Mouse (Mus musculus) right cerebral cortex, adult 2 months (tissue): Measurements from ENCODE around the gene Dst.

Experiments used
- DNase-seq, 2 experiments: peaks; one replicate each; pipeline ENCODE4 v3.0.0; 2021 to 2022; ENCODE audit warnings: low spot score in 2 of 2

Gene Dst

DNA sequence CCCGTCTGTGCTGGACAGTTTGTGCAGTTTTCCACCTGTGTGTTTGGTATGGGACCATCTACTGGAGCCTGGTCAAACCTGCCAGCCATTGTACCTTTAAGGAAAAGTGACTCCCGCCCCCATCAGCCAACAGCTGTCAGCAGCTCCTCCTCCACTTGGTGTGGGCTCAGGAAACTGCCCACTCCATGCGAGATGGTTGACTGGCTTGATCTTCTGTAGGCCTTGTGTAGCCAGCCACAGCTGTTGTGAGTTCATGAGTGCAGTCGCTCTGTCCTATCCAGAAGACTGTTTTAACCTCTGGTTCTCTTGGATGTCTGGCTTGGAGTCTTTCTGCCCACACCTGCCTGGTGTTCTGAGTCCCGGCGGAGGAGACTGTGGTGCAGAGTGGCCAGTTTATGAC lies 117.9 kb downstream of the Dst start:
- DNase-seq, result no peak

GRCm38 (mm10) chr1:34028722-34029121 lies 120.7 kb downstream of the Dst start:
- DNase-seq, result no peak

DNA sequence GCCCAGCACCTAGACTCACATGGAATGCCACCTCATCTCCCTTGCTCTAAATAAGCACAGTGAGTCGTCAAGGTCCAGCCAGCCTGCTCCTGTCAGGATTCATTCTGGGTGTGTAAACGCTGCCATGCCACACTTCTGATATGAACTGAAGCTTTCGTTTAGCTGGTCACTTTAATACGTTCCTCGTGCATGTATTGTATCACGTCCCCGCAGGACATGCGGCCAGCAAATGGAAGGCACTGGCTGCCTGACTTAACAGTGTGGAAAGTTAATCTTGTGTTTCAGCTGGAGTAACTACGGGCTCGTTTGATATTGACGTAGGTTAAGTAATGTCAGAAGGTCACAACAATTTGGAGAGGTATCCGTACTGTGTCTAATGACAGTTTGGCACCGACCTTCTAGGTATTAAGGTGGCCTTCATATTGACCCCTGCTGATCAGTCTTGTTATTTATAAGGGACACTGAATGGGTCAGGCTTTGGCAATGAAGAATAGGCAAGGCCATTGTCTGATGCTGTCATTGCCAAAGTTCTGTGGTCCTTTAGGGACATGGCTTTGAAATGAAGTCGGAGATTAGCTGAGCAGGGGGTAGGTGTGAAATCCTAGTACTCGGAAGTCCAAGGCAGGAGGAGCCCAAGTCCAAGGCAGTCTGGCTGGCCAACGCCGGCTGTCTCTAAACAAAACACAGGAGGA lies 122.5 kb downstream of the Dst start:
- no peak for DNase-seq

DNA sequence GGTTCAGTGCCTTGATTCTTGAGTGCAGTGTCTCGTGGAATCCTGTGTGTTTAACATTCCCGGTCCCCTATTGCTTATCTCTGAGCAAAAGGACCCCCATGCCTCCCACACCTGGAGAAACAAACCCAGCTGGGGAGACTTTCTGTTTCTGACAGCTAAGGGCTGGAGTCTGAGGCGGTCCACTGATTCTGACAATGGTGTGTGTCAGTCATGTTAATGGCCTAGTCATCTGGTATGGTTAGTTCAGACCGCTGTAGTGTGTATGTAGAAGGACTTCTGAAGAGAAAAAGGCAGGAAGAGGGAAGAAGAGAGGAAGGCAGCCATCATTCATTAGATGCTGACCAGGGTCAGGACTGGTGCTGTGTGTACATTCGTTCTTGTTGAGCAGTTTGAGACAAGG lies 125.0 kb downstream of the Dst start:
- DNase-seq, result no peak

DNA sequence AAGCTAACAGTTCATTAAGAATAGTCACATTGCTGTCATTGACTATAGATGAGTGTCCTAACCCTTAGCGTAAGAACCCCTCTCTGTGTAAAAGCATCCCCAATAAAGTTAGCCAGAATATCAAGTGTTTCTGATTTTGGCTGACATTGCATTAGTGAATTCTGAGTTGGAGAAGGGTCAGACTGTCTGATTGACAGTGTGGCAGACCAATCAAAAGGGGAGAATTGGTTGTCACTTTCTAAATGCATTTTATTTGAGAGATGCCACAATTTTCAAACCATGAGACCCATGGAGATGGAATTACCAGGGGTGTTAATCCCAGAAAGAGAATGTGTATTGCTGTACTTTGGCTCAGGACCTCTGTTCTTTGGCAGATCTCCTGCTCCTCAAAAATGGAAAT lies 125.5 kb downstream of the Dst start:
- DNase-seq, result no peak

DNA sequence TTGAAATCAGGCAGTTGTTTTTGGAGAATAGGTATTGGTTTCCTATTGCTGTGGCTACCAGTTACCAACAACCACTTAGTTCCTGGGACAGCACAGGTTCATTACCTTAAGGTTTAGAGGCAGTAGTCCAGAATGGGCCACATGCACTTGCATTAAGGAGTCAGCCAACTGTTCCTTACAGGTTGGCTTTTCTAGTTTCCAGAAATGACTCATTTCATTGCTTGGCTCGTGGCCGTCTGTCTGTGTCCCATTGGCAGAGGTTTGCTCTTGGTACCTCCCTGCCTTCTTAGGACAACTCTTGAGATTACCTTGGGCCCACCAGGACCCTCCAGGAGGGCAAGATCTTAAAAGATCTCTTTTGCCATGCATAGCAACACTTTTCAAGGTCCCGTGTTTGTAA lies 125.9 kb downstream of the Dst start:
- no peak for DNase-seq

- DNase-seq, result no peak
These were observed 128.1 kb downstream of the Dst start for GRCm38 (mm10) chr1:34036111-34036510.

DNA sequence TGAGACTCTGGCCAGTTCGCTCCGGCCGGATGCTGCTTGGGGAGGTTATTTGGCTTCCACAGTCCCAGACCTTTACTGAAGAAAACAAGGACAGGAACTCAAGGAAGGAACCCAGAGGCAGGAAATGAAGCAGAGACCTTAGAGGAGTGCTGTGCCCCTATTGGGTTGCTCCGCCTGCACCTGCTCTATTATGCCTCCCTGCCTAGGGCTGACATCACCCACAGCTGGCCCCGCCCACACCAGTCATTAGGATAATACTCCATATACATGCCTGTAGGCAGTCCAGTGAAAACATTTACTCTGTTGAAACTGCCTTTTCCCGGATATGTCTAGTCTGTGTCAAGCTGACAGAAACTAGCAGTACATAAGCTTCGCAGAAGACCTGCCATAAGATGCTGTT lies 130.5 kb downstream of the Dst start:
- DNase-seq, result no peak

DNA sequence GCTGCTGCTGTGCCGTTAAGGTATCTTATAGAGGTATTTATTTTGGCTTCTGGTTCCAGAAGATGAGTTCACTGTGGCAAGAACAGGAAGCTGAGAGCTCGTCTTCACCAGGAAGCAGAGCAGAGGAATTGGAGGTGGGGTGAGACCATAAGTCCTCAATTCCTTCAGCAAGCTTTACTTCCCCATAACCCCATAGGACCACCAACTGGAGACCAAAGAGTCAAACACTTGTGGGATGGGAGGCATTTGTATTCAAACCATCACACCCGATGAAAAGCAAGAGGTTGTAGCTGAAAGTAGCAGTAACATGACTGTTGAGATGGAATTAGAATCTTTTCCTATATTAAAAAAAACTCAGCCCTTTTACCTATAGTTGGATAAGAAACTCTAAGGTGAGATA lies 132.0 kb downstream of the Dst start:
- DNase-seq, result no peak

DNA sequence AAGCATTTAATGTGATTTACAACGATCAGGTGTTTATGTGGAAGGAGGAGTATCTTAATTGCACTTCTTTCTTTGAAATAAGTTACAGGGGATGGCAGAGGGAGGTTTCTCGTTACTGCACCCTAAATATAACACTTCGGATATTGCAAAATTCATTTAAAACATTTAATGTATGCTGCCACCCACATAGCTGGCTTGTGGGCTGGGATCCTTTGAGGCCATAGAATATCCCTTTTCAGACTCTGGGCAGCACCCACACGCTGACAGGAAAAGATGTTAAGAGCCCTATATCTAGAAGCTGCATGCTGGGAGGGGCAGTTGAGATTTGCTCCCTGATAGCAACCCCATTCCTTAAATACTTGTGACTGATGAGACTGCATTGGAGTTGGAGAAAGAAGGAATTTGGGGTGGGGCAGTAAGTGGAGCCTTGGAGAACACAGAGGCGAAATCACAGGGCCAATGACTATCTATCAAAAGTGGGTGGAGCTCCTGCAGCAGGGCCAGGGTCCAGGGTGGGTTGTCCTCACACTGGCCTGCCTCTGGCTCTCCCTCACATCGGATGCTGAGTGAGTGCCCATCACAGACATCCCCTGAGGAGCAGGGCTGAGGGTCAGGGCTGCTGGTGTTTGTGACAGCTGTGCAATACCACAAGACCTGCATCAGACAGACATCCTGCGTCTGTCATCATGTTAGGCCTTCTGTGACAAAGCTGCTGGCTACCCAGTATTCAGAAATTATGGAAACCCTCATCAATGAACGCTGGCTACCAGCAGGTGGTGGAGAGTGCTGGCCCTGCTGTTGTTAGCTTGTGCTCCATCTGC lies 133.1 kb downstream of the Dst start:
- peak in 1 of 2 experiments; percentile 59 for DNase-seq

DNA sequence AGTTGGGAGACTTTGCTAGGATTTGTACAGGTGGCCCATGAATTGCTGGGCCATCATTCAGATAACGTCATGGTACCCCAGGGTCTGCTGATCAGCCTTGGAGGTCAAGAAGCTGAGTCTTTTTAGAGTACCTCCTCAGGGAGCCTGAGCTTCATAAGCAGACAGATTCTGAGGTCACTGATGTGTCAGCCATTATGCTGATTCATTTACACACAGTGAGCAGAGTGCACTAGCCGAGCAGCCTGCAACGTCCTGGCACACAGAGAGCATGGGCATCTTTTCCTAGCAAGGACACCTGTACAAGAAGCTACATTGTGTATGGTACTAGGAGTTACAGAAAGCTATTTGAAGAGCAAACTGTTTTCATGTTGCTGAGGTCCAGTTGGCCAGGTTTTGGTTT lies 134.3 kb downstream of the Dst start:
- DNase-seq, result no peak

DNA sequence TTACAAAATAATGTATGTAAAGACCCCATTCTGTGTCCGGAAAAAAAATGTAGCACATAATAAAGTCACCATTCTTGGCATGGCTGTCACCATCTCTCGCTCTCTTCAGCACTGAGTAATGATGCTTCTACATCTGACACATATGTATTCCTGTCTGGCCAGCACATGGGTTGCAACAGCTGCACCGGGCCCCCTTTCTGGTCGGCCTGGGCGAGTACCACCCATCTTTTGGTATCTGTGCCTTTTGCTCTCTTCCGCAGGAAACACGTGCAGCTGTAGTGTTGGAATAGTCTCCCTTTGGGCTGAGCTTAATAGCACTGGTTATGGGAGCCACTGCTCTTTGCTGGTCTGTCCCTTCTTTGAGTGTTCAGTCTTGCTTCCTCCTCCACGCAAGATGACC lies 135.3 kb downstream of the Dst start:
- no peak for DNase-seq

DNA sequence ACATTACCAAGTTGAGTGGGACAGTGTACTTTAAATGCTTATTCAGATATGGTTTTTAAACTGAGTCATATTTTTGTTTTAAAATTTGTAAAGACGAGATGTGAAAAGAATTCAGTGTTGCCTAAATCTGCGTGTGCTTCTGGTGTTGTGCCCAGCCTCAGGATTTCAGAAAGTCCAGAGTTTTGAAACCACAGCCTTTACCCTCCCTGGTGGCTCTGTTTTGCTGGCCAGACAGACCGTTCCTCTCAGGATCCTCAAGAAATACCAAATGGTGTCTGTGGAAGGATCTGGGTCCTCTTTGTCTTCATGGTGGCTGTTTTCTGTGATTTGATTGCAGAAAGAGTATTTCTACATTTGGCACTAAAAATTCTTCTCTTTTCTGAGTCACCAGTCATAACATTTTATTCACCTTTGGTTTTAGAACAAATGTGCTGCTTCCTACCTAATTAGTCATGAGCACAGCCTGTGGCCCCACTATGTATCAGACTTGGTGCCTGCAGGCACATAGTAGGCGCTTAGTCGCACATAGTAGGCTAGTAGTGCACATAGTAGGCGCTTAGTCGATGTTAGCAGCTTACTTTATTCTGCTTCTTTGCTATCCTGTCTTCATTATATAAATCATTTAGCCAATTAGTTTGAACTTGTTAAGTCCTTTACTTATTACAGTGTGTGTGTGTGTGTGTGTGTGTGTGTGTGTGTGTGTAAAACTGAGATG lies 136.0 kb downstream of the Dst start:
- no peak for DNase-seq

GRCm38 (mm10) chr1:34044675-34045074 lies 136.7 kb downstream of the Dst start:
- DNase-seq, result no peak

GRCm38 (mm10) chr1:34047285-34047684 lies 139.3 kb downstream of the Dst start:
- DNase-seq, result no peak

- no peak for DNase-seq
These were observed 143.2 kb downstream of the Dst start for GRCm38 (mm10) chr1:34051251-34051650.

DNA sequence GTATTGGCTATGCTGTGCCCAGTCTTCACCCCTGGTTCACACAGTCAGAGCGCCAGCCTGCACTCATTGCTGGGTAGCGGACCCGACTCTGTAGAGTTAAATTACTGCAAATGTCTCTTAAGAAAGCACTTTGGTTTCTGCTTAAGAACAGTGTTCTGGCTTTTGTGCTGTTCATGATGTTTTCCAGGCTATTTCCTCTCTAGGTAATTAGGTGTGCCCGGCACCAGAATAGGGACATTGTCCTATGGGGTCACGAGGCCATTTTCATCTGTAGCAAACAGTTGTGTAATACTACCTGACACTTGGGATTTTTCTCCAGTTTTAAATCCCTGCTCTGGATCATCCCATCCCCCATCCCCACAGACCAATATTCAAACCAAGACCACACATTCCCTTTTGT lies 144.4 kb downstream of the Dst start:
- no peak for DNase-seq

- DNase-seq, result no peak
These were observed 146.9 kb downstream of the Dst start for GRCm38 (mm10) chr1:34054970-34055369.

DNA sequence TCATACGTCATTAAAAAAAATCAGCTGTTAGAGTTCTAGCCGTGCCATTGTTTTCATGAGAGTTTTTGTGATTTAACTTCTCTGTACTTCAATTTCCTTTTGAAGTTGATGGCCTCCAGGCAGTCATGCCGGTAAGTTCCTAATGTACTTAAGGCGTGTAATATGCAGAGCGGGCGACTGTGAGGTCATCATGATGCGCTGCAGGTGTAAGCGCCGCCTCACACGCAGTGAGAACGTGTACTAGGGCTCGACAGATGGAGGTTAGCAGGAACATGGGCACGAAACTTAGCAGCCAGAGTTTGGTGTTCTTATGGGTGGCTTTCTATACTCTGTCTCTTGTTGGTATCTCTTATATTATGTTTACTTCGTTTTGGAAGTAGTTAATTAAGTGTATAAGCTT lies 148.6 kb downstream of the Dst start:
- no peak for DNase-seq

GRCm38 (mm10) chr1:34059231-34059630 lies 151.2 kb downstream of the Dst start:
- DNase-seq, result no peak

DNA sequence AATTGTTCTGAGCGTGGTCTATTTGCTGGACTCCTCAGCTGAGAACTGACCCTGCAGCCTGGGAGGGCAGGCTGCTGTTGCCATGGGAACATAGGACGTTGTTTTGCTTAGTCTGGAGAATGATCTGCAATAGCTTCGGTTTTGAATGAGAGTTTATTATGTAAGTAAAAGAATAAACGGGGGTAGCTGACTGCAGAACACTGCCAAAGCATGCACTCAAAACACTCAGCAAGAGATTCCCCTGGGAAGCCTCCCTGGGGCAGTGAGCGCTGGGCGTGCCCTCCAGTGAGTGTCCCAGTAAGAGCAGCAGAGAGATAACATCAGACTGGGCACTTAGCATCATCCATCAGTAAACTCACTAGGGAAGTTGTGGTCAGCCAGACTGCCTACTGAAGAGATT lies 152.4 kb downstream of the Dst start:
- peak in 1 of 2 experiments; percentile 48 for DNase-seq

GRCm38 (mm10) chr1:34061078-34061477 lies 153.1 kb downstream of the Dst start:
- DNase-seq, result peak; percentile 81 to 86

- no peak for DNase-seq
These were observed 153.8 kb downstream of the Dst start for GRCm38 (mm10) chr1:34061860-34062259.
